Mouse (Mus musculus) kidney, adult 18-20 months (tissue): ENCODE results near the gene Nos2.
"Not testable (repeated sequence)": the region's sequence is repeated elsewhere in the genome, so short reads cannot be mapped to it uniquely, and the experiment has no call there.

Source experiments
- DNase-seq: peaks from one replicate; pipeline ENCODE4 v3.0.0; 2021

Gene Nos2

DNA sequence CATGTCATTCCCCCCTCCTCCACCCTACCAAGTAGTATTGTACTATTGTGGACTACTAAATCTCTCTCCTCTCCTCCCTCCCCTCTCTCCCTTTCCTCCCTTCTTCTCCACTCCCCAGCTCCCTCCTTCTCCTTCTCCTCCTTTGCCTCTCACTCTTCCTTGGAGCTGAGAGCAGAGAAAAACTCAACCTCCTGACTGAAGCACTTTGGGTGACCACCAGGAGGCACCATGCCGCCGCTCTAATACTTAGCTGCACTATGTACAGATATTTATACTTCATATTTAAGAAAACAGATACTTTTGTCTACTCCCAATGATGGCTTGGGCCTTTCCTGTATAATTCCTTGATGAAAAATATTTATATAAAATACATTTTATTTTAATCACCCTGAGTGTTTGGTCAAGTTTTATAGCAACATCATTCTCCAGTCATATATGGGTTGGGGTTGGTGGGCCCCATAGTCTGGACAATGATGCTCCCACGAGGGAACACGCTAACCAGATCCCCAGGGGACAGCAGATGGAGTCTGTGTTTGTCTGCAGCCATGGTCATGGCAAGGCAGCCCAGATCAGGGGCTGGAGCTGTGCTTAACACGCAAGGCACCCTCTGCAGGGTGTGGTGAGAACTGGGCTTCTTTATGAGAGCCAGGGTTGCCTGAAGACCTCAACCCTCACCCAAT, 39.4 kb downstream of the Nos2 start:
- DNase-seq: no peak

DNA sequence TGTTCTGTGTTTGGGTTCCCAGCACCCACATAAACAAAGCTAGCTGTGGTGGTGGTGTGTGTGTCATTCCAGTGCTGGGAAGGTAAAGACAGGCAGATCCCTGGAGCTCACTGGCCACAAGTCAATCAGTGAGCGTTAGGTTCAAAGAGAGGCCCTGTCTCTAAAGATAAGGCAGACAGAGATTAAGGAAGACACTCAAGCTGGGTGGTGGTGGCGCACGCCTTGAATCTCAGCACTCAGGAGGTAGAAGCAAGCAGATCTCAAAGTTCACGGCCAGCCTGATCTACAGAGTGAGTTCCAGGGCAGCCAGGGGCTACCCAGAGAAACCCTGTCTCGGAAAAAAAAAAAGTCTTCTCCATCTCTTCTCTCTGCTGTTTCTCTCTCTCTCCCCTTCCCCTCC, 40.6 kb downstream of the Nos2 start:
- no peak for DNase-seq

DNA sequence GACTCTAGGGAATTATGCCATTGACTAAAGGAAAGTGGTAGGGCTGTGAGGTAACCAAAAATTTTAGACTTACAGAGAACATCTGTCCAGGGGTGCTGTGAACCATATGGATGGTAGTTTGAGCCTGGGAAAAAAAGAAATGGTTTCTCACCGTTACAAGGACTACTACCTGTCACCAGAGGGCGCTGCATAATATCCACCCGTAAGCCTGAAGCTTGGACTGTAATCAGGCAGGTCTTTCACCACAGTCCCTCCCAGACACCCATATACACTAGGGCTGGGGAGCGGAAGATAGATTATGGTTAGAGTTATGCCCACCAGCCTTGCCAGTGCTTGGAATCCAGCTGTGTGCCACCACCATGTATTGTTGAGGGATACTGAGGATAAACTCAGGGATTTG, 46.8 kb downstream of the Nos2 start:
- DNase-seq: peak; percentile 42

DNA sequence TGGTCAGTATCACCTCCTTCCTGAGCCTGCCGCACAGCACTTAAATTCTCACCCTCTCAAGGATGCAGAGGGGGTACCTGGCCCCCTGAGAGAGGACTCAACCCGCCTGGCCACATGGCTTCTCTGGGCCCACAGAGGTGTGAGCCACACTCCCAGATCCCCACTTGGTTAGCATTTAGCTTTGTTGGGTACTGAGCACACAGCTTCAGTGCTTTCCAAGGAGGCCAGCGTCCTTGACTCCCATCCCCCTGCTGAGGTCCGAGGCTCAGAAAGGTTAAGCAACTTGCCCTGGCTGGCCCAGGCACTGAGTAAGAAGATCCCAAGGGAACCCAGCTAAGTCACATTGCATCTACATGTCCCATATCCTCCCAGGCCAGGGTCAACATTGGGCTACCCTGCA, 47.5 kb downstream of the Nos2 start:
- no peak for DNase-seq

DNA sequence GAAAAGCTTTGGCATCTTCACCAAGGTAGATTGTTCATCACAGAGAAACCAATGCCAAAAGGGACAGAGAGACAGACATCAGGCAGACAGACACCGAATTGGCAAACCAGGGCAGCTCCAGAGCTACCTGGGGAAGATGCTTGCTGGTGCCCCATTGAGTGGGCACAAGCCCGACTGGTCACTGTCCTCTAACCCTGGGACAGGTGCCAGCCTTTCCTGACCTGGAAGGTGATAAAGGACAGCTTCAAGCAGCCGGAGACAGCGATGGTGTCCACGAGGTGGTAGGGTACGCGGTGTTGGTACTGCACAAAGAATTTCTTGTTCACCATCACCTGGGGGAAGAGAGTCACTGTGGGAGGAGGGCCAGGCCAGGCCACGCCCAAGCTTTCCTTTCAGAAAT, 50.5 kb downstream of the Nos2 start:
- DNase-seq: no peak

DNA sequence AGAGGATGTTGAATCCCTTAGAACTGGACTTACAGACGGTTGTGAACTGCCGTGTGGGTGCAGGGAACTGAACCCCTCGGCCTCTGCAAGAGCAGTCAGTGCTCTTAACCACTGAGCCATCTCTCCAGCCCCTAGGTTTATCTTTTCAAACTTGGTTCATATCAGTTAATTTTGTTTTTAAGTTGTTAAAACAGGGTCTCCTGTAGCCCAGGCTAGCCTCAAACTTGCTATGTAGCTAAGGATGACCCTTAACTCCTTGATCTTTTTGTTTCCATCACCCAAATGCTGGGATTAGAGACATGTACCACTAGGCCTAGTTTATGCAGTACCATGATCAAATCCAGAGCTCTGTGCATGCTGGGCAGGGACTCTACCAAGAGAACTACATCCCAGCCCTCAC, 51.2 kb downstream of the Nos2 start:
- no peak for DNase-seq

DNA sequence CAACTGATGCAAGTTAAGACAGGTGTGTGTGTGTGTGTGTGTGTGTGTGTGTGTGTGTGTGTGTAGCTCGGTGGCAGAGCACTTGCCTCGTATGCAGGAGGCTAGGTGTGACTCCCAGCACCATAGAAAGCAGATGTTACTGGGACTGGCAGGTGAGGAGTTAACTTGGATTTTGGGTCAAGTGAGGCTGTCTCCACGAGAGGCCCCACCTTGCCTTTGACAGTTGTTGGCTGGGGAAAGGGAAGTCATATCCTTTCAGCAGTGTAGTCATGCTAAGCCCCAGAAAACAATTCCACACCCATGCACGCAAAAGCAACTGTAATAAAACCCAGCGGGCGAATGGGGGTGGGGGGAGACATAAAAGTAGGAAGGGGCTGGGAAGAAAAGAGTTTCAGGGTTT, 51.7 kb downstream of the Nos2 start:
- DNase-seq: no peak

DNA sequence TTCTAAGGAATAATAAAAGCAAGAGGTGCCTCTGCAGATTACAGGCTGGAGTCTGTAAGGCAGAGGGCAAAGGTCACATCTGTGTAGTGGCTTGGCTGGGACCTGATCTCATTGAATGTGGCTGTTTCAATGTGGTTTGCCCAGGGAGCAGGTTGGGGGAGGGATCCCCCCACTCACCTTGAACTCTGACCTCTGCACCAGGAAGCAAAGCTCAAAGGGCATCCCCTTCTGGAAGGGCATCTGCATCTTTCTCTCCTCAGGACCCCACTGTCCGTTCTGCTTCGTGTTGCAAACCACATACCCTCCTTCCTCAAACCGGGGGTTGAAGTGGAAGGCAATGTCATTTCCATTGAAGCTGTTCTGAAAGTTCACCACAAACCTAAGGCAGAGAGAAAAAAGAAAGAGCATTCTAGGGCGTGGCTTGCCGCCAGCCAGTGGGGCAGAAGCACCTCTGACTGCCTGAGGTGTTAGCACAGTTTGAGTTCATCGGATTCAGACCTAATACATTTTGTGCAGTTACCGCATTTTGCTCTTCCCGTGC, 52.3 kb downstream of the Nos2 start:
- no peak for DNase-seq

DNA sequence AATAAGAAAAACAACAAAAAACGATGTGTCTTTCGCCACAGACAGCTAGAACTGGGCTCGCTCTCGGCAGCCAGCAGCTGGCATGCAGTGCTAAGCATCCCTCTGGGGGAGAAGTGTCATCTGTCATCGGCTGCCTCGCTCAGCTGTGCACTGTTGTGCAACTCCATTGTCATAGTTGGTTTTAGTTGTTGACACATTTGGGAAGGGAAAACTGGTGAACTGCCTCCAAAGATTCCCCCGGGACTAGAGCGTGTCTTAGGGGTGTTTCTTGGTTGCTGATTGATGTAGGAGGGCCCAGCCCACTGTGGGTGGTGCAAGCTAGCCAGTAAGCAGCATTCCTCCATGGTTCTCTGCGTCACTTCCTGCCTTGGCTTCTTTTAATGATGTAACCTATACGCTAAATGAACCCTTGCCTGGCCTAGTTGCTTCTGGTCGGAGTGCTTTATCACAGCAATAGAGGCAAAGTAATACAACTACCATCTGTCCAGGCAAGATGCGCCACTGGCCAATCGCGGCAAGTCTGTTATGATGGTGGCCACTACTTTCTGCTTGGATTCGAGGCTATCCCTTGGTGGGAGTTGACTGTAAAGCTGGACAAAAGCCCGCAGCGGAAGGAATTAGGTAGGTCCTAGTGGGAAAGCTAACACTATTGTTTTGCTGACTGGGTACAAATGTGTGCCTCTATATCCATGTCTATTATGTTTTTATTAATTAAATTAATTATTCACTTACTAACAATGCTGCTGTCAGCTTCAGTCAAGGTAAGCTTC, 53.0 kb downstream of the Nos2 start:
- no peak for DNase-seq

DNA sequence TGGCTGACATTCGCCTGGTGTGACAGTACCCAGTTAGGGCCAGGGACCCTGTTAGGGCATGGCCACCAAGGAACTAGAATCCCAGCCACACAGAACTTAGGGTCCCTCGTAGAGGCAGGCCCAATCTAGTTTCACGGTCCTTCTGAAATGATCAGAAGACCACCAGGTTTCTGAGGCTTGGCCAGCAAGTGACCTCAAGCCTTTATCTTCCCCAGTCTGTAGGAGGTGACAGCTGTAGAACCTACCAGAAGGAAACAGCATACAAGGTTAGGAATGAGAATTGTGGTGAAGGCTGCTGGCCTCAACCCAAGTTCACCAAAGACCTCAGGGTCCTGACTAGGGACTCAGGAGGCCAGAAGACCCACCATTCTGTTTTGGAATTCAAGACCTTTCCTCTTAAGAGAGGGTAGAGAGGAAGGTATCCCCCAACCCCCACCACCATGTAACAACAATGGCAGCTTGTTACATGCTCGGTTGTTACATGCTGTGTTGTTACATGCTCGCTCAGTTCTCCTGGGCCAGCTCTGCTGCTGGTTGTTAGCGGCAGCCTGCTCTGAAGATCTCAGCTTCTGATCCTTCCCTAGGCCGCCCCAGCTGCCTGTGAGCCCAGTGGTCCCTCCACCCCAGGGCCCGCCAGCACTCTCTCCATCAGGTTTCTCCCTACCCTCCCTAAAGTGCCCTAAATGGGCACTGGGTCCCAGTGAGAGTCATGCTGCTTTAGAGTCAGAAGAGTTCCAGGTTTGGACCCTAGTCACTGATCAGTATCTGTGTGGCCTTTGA, 56.3 kb downstream of the Nos2 start:
- DNase-seq: no peak

DNA sequence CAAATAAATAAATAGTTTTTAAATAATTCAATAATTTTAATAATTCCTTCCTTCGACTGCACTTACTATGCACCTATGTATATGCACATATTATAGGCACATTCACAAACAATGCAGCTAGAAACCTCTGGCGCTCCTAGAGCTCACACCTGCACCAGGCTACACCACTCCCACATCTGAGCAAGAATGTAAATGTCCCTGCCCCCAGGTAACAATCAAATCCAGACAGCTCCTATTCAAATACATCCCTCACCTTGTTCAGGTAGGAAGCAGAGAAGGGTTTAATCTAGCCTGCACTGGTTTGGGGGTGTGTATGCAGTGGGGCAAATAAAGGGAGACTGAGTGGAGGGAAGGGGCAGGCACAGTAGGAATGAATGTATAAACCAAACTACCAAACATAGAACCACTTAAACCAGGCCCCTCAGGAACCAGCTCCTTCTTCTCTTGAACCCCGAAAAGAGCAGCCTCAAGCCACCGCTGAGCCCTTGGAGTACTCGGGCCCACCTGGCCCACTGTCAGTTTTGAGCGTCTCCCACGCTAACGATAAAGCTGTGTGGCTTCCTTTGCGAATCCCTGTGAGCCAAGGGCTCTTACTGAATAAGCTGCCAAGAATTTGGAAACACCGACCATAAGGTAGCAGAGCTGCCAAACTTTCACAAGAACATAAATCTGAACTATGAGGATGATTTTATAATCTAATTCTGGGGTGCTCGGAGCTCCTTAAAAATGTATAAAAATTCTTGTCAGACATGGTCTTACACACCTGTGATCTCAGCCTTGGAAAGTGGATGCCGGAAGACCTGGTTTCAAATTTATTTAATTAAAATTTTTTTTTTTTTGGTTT, 57.8 kb downstream of the Nos2 start:
- no peak for DNase-seq

DNA sequence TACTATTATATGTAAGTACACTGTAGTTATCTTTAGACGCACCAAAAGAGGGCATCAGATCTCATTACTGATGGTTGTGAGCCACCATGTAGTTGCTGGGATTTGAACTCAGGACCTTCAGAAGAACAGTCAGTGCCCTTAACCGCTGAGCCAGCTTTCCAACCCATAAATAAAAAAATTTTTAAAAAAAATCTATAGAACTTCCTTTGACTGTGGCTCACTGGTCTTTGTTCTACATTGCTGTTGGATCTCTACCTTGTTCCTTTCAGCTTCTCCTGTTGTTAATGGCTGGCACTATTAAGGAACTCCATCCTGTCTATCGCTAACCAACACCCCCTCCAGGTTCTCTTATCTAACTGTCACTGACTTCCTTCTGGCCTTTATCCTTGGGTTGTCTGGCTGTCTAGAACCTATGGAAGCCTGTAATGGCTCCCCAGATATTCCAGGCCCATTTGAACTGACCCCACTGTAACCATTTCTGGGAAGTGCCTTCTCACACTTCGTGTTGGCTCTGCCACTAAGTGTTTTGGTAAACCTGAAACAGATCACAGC, 59.6 kb downstream of the Nos2 start:
- DNase-seq: no peak

DNA sequence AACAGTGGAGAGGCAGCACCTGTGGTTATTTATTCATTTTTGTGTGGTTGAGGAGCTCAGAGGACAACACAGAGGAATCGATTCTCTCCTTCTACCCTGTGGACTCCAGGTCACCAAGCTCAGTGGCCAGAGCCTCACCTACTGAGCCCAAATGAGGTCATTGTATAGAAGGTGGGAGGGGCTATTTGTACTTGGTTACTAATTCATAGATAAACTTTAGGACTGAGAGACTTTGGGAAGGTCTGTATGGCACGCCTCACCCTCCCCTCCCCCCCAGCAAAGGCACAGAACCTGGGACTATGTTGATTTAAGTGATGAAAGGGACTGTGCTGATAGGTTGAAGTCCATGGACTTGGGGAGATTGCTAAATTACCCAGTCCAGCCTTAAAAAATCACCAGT, 61.5 kb downstream of the Nos2 start:
- DNase-seq: no peak

DNA sequence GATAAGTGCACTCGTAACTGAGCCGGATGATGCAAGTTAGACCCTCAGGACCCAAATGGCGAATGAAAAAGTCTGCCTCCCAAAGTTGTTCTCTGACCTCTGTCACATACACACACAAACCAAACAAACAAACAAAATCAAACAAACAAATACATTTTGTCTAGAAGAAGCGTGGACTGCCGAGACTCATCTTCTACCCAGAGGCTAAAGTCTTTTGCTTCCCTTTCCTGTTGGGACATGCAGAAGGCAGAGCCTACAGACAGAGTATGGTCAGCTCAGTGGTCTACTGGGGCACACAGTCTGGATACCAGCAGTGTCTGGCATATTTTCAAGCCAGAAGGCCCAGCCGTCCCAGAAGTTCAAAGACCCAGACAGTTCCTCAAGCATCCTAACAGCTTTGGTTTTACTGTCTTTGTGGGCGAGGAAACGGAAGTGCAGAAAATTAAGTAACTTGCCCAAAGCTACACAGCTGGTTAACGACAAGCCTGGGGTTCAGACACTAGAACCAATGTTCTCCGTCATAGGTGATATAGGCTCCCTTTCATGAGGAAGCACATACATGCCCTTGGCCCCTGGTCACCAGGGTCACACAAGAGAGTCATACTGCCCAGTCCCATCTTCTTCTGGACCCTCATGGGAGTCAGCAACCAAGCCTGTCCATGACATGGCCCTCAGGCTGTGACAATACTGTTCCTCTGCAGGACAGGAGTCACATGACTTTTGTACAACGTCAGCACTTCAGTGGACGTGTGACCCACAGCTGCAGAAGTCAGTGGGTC, 62.1 kb downstream of the Nos2 start:
- DNase-seq: no peak

DNA sequence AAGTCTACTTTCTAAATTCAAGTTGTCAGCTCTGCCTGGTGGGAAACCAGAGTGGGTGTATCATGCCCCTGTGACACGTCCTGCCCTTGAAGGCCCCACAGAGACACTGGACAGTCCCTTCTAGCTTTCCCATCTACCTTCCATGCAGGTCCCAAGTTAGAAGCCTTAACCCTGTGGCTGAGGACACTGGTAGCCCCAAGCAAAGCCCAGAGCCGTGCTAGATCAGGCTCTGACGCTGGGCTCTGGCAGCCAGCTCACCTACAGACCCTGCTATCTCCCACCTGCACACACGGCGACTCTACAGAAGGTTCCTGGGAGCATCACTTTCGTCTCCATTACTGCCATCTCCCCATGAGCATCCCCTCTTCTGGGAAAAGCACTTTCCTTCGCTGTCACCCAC, 63.0 kb downstream of the Nos2 start:
- DNase-seq: no peak

DNA sequence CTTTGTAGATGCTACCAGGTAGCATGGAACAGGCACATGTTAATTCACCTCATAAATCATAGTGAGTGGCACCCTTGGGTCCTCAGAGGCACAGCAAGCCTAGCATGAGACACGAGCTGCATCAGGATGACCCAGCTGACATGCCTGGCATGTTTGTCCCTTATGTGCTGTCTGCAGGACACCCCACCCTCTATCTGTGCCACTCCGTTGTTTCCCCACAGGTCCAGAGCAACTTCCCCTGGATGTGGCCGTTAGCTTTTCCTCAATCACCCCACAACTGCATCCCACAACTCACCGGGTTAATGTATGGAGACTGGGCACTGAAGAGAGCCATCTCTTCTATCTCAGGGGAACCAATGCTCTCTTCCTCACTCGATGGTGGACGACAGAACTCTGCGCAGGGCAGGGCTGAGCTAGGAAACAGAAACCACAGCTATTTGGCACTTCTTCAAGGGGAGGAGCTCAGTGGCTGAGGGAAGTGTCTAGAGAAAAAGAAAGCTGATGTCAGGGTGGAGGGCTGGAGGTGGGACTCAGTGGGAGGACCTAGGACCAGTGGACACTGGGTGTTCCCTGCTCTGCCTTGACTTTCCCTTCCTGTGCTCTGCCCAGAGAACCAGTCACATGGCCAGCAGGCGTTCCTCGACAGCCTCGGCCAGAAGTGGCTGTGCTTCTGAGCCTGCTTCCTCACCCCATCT, 64.0 kb downstream of the Nos2 start, which contains the start of gene Lgals9:
Gene Lgals9, minus strand, starts transcription at position 464 of the 695 bp plus-strand sequence.
- peak; percentile 65 for DNase-seq

DNA sequence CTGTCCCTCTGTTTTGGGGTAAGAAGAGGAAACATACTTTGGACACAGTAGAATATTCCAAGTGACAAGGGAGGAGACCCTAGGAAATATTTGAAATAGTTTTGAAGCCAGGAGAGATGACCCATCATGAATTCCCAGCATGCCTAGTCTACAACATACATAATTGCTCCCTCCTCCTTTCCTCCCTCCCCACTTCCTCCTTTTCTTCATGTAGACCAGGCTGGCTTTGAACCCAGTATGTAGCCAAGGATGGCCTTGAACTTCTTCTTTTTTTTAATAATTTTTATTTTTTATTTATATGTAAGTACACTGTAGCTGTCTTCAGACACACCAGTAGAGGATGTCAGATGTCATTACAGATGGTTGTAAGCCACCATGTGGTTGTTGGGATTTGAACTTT, 64.9 kb downstream of the Nos2 start:
- no peak for DNase-seq

DNA sequence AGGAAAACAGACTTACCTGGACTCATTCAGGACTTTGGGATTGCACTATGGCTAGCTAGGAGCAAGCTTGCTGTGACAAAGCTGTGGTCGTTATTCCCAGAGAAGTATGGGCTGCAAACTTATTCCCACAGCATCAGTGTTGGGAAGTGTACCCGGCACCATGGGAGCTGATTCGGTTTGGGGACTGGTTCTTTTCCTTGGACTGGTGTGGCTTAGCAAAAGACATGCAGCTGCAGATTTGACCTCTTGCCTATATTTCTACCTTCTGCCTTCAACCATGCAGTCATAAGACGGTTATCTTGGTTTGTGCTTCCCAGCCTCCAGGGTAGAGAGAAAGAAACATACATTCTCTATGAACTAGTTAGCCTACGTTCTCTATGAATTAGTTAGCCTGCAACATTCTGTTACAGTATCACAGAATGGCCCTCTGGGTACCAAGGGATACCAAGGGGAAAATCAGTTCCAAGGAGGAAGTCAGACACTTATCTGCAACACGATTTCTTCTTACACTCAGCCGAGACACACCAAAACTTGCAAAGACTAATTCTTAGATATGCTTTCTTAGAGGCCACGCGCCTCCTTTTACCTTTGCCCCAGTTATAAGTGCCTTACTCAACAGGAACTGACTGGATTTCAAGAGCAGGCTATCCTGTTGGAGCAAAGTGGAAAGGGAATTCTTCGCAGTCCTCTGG, 65.9 kb downstream of the Nos2 start:
- no peak for DNase-seq

DNA sequence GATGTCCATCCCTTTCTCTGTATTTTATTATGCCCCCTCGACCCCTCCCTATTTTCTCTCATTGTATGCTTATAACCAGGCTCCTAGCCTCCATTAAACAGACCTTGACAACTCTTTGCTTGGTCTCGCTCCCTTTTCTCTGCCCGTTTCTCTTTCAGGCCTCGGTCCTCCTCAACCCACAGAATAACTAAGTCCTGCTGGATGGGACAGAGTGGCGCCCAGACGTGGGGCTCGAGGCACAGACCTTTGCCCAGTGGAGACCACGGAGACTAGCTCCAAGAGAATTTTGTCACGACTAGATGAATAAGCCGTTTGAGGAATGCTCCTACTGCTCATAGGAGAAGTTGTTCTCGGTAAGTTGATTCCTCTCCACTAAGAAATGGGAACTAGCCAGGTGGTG, 68.6 kb downstream of the Nos2 start:
- not testable (repeated sequence) for DNase-seq

DNA sequence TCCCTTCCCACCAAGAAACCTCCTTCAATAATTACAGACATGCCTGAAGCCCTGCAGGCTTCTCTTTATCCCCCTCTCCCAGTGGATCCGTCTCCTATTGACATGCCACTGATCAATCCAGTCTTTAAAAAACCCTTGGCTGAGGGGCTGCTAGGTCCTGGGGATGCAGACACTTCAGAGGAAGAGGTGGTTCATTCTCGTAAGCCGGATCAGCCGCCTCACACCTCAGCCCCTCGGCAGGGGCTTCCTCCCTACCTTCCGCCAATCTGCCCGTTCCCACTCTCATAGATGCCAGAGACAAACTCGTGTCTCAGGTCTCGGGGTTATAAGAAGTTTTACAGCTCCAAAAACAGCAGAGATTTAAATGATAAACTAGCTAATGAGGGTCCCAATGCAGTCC, 69.5 kb downstream of the Nos2 start:
- DNase-seq: no peak
